Mouse (Mus musculus) G1E-ER4 (cell line): ENCODE measurements around the gene Pin4. TPM values are rescaled to one million over a fixed set of nuclear protein-coding genes. Genes with fewer than 3 reads are reported as not detected.

ENCODE experiments used
- GATA1 ChIP-seq: IDR thresholded peaks from one replicate; pipeline ENCODE4 v1.8.0; 2012; ENCODE audit warnings: low read length, inconsistent platforms
- polyA plus RNA-seq: library from polyadenylated mRNA; stranded (reverse); fragments of >175 nt; gene quantifications from 2 replicates; pipeline ENCODE4 v1.2.3, GENCODE M21; 2012

The Pin4 gene
- polyA plus RNA-seq: 4.6 and 6.5 TPM in 2 replicates

- TF ChIP-seq GATA1: no peak
These were observed at the start of gene Pin4 for GRCm38 (mm10) chrX:102119042-102119864. TSS of gene Pin4 (plus strand) at chrX:102119447.

- TF ChIP-seq GATA1: no peak
These were observed 48.4 kb upstream of the Pin4 start, which contains the start of gene Rtl5 for GRCm38 (mm10) chrX:102070591-102071471. TSS of gene Rtl5 (minus strand) at chrX:102071304.

- TF ChIP-seq GATA1: no peak
These were observed 47.7 kb upstream of the Pin4 start for GRCm38 (mm10) chrX:102071517-102071916.

GRCm38 (mm10) chrX:102073605-102074325, 45.5 kb upstream of the Pin4 start:
- TF ChIP-seq GATA1: no peak

GRCm38 (mm10) chrX:102074435-102074834, 44.8 kb upstream of the Pin4 start:
- TF ChIP-seq GATA1: no peak

- no peak for TF ChIP-seq GATA1
These were observed 44.1 kb upstream of the Pin4 start for GRCm38 (mm10) chrX:102075158-102075557.

- TF ChIP-seq GATA1: no peak
These were observed 42.1 kb upstream of the Pin4 start for GRCm38 (mm10) chrX:102076886-102077765.

- no peak for TF ChIP-seq GATA1
These were observed 38.2 kb upstream of the Pin4 start for GRCm38 (mm10) chrX:102081076-102081475.

- TF ChIP-seq GATA1: no peak
These were observed 37.5 kb upstream of the Pin4 start for GRCm38 (mm10) chrX:102081573-102082279.

GRCm38 (mm10) chrX:102082340-102082739, 36.9 kb upstream of the Pin4 start:
- no peak for TF ChIP-seq GATA1

GRCm38 (mm10) chrX:102085798-102086443, 33.3 kb upstream of the Pin4 start:
- no peak for TF ChIP-seq GATA1

GRCm38 (mm10) chrX:102090605-102091004, 28.6 kb upstream of the Pin4 start:
- no peak for TF ChIP-seq GATA1

- TF ChIP-seq GATA1: no peak
These were observed 24.8 kb upstream of the Pin4 start for GRCm38 (mm10) chrX:102094381-102094904.
